ENCODE assay signal across 14 mouse cellular contexts in genomic region chr4:31367031-31367430, GRCm38 (mm10).
"Had no signal": no experiment of that assay in that cellular context is flagged by ENCODE, and none has a peak within 500 bp of the region (broad histone marks: within the 10 kb centered on the region; RNA-seq: fewer than 3 reads in every experiment).

No protein-coding gene starts in this region.

- H3K4me1 ChIP-seq: limb, embryonic 12.5 days; liver, embryonic 13.5 days; midbrain, embryonic 13.5 days had no signal

- H3K4me3 ChIP-seq: limb, embryonic 12.5 days; liver, embryonic 13.5 days; midbrain, embryonic 13.5 days; neural tube, embryonic 13.5 days had no signal

- ATAC-seq: liver, postnatal 0 days had no signal

- H3K9ac ChIP-seq: limb, embryonic 12.5 days; liver, embryonic 13.5 days; liver, postnatal 0 days; midbrain, embryonic 13.5 days; neural tube, embryonic 13.5 days had no signal

- H3K36me3 ChIP-seq: limb, embryonic 12.5 days; liver, embryonic 13.5 days; midbrain, embryonic 13.5 days; neural tube, embryonic 13.5 days had no signal

- DNase-seq: kidney, postnatal 36 days; layer of hippocampus, adult 9-11 months; layer of hippocampus, postnatal 36 days; liver; liver, embryonic 13.5 days; liver, postnatal 0 days; lung, postnatal 36 days; right cerebral cortex, adult 18-20 months; right cerebral cortex, postnatal 25 days; thymus, postnatal 4 days had no signal

- H3K9me3 ChIP-seq: limb, embryonic 12.5 days; midbrain, embryonic 13.5 days; neural tube, embryonic 13.5 days had no signal

- H3K4me2 ChIP-seq: limb, embryonic 12.5 days; liver, embryonic 13.5 days; midbrain, embryonic 13.5 days; neural tube, embryonic 13.5 days had no signal

- H3K27me3 ChIP-seq: limb, embryonic 12.5 days; liver, embryonic 13.5 days; midbrain, embryonic 13.5 days; neural tube, embryonic 13.5 days had no signal

- H3K27ac ChIP-seq: kidney, postnatal 0 days; limb, embryonic 12.5 days; liver, embryonic 13.5 days; midbrain, embryonic 13.5 days; neural tube, embryonic 13.5 days had no signal
